Mouse (Mus musculus) ES-E14 (cell line): ENCODE measurements around the gene Abhd17b.

Source experiments
- MAFK ChIP-seq: IDR thresholded peaks from 2 replicates; pipeline ENCODE4 v1.6.1; 2014; ENCODE audit warnings: mild to moderate bottlenecking, low read depth, low read length, inconsistent platforms; ENCODE audit not compliant: insufficient read depth
- ZC3H11A ChIP-seq: IDR thresholded peaks from 2 replicates; pipeline ENCODE4 v1.6.1; 2012; ENCODE audit warnings: low read depth, mild to moderate bottlenecking, inconsistent platforms, low read length, borderline replicate concordance

DNA sequence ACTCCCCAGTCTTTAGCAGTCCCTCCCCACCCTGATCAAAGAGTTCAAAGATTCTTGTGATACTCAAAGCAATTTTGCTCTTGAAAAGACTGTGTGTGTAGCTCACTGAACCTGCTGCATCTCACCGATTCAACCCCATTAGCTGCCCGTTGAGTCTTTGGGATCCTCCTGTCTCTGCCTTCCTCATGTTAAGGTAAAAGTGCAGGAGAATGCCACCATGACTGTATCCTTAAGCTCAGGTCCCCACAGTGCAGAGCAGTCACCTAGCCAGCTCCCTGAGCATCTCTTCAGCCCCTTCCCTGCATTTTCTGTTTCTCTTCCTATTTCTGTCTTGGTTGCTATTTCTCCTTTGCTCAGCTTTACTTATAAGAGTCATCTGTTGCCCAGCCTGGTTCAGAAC, 80.2 kb downstream of the Abhd17b start:
- TF ChIP-seq MAFK (no peak), ZC3H11A (no peak)
